Comparison of ENCODE assay signal across 19 mouse cellular contexts in the genomic region with DNA sequence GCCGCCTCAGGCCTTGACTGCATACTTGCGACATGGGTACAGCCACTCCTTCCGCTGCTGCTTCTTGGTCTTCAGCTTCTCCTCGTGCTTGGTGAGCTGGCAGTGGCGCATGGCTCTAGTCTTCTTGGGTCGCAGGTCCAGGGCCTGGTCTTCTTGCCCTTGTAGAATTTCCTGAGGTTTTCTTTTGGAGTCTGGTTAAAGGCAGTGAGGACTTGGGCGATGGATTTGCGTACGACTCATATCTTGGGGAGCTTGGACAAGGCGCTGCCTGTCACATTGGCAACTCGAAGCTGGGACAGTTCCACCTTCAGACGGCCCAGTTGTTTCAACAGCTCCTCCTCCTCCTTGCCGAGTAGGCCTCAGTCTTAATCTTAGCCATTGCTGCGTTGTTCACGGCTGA.
"Had no signal": no experiment of that assay in that cellular context is flagged by ENCODE, and none has a peak within 500 bp of the region (broad histone marks: within the 10 kb centered on the region; RNA-seq: fewer than 3 reads in every experiment).

No protein-coding gene starts in this region.

- ATAC-seq: midbrain, embryonic 16.5 days had no signal

- H3K27ac ChIP-seq: liver, embryonic 14.5 days; midbrain, embryonic 10.5 days; neural tube, embryonic 12.5 days had no signal

- DNase-seq: lung, adult 18-20 months; lung, embryonic 14.5 days; lung, postnatal 10 days; lung, postnatal 4 days; midbrain, embryonic 14.5 days; retina, postnatal 1 day; right cerebral cortex, adult 18-20 months; right cerebral cortex, postnatal 25 days; right cerebral cortex, postnatal 4 days; spleen, adult 18-20 months; thymus, adult 18-20 months; thymus, postnatal 14 days; thymus, postnatal 36 days had no signal

- H3K9ac ChIP-seq: liver, embryonic 14.5 days; lung, embryonic 14.5 days; neural tube, embryonic 12.5 days; neural tube, embryonic 15.5 days had no signal

- H3K4me3 ChIP-seq: midbrain, embryonic 10.5 days; myocyte; neural tube, embryonic 12.5 days; neural tube, embryonic 15.5 days had no signal

- H3K27me3 ChIP-seq: neural tube, embryonic 12.5 days; neural tube, embryonic 15.5 days had no signal

- H3K4me2 ChIP-seq: lung, embryonic 14.5 days; neural tube, embryonic 12.5 days; neural tube, embryonic 15.5 days had no signal

- H3K9me3 ChIP-seq: neural tube, embryonic 12.5 days; neural tube, embryonic 15.5 days had no signal
